Mouse (Mus musculus) midbrain, embryonic 16.5 days (tissue): ENCODE results near the gene Tmprss9. TPM values are rescaled to one million over a fixed set of nuclear protein-coding genes. Genes with fewer than 3 reads are reported as not detected.
A peak's percentile ranks its signal among the peaks of the same experiment; 100 is the strongest.

Experiments
- ATAC-seq: fragments of 200-750 bp; cut with Nextera tagmentation; 2 replicates; pipeline ENCODE4 v1.8.0; 2017; ENCODE audit warnings: moderate TSS enrichment
- H3K27ac ChIP-seq: fragments of 300-500 bp; sonication (generic); 2 replicates; pipeline ENCODE4 v1.5.1; 2014; ENCODE audit warnings: mild to moderate bottlenecking, low read length, mixed read lengths
- H3K27me3 ChIP-seq: fragments of 300-500 bp; sonication (generic); 2 replicates; pipeline ENCODE4 v1.6.1; 2014; ENCODE audit warnings: low read depth, low read length, mixed read lengths; ENCODE audit not compliant: control insufficient read depth, insufficient read depth
- H3K36me3 ChIP-seq: fragments of 300-500 bp; sonication (generic); 2 replicates; pipeline ENCODE4 v1.6.1; 2014; ENCODE audit warnings: mild to moderate bottlenecking, low read length, moderate library complexity, mixed read lengths; ENCODE audit not compliant: control insufficient read depth, insufficient read depth
- H3K4me1 ChIP-seq: fragments of 300-500 bp; sonication (generic); 2 replicates; pipeline ENCODE4 v1.6.1; 2014; ENCODE audit warnings: mild to moderate bottlenecking, low read length, mixed read lengths; ENCODE audit not compliant: control insufficient read depth, insufficient read depth
- H3K4me2 ChIP-seq: fragments of 300-500 bp; sonication (generic); 2 replicates; pipeline ENCODE4 v1.6.1; 2014; ENCODE audit warnings: mild to moderate bottlenecking, low read length, mixed read lengths
- H3K4me3 ChIP-seq: fragments of 300-500 bp; sonication (generic); 2 replicates; pipeline ENCODE4 v1.5.1; 2014; ENCODE audit warnings: low read depth, mild to moderate bottlenecking, low read length, moderate library complexity, mixed read lengths
- H3K9ac ChIP-seq: fragments of 300-500 bp; sonication (generic); 2 replicates; pipeline ENCODE4 v1.6.1; 2014; ENCODE audit warnings: low read depth, low read length, mixed read lengths
- H3K9me3 ChIP-seq: fragments of 300-500 bp; sonication (generic); replicated peaks from 2 replicates; pipeline ENCODE4 v1.6.1; 2014; ENCODE audit warnings: mild to moderate bottlenecking, low read length, mixed read lengths; ENCODE audit not compliant: control insufficient read depth, poor library complexity, severe bottlenecking
- WGBS: fragments of 180-500 bp; shearing (Covaris S2); extraction: QIAGEN DNeasy Blood & Tissue Kit; methylation state at CpG from one replicate; pipeline ENCODE4 v1.1.7; 2014; 5-methylcytosine and 5-hydroxymethylcytosine counted together
- polyA plus RNA-seq: library from polyadenylated mRNA; unstranded; fragments of >200 nt; fragmentation: Nextera tagmentation; extraction: Ambion mirVana; gene quantifications from 2 replicates; pipeline ENCODE4 v1.2.1, GENCODE M21; 2015

Gene Tmprss9
- polyA plus RNA-seq, 1 experiment from 2014 or later = 0.10 TPM

DNA sequence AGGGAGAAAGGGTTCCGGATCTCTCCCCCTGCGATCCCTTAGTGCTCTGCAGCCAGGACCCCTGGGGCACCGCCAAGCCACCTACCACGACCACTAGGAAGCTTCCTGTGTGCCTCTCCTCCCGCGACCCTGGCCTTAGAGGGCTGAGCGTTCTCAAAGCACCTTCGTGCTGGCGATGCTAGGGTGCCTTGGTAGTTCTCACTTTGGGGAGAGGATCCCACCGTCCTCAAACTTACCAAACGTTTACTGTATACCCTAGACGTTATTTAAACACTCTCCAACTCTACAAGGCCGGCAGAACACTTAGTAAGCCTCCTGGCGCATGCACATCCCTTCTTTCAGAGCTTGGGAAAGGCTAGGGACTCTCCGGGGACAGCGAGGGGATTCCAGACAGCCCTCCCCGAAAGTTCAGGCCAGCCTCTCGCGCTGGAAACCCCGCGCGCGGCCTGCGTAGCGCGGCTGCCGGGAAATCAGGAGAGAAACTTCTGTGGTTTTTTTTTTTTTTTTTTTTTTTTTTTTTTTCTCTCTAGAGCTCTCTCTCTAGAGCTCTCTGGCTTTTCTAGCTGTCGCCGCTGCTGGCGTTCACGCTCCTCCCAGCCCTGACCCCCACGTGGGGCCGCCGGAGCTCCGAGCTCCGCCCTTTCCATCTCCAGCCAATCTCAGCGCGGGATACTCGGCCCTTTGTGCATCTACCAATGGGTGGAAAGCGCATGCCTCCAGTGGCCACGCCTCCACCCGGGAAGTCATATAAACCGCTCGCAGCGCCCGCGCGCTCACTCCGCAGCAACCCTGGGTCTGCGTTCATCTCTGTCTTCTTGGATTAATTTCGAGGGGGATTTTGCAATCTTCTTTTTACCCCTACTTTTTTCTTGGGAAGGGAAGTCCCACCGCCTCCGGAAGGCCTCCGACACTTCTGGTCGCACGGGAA is 57.9 kb downstream of the Tmprss9 start, which contains the start of gene Gadd45b:
Gene Gadd45b, plus strand, starts transcription at position 775 of the 928 bp plus-strand sequence.
- Histone ChIP-seq H3K36me3 (no peaks in the 10 kb centered on the region), H3K27ac (peak within 1 kb of the TSS; percentile 65), H3K9ac (peak within 1 kb of the TSS; percentile 78), H3K4me3 (peak within 1 kb of the TSS; percentile 55), H3K4me1 (peaks cover 32% of the 10 kb centered on the region), H3K4me2 (peak within 1 kb of the TSS; percentile 93), H3K9me3 (no peaks in the 10 kb centered on the region), H3K27me3 (peaks cover 31% of the 10 kb centered on the region)
- ATAC-seq = peak; percentile 88
- under 1% methylated on average over 56 of the region's 56 CpGs for WGBS

DNA sequence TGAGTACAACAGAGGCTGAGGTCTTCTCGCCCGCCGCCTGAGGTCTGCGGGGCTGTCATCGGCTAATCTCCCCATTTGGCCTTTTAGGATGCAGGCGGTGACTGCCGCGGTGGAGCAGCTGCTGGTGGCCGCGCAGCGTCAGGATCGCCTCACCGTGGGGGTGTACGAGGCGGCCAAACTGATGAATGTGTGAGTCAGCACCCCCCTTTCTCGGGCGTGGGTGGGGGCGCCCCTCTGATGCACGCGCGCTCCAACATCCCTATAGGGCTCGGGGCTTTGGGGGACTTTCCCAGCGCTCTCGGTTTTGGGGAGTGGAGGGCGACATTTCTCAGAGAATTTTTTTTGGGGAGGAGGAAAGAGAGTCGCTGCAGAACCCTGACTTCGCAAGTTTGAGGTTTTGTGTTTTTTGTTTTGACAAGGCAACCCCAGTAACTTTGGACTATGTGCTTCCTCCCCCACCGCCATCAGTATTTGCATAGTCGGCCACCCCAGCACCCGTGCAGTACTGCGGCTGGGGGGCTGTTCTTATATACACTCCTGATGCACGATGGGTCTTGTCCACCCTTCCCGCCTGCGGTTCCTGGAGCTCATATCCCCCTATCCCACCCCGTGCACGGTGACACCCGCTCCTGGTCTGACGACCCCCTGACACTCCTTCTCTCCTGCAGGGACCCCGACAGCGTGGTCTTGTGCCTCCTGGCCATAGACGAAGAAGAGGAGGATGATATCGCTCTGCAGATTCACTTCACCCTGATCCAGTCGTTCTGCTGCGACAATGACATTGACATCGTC is 58.9 kb downstream of the Tmprss9 start:
- WGBS = under 1% methylated on average over 45 of the region's 45 CpGs
- H3K27me3 ChIP-seq = peaks cover 38% of the 10 kb centered on the region
- no peaks in the 10 kb centered on the region for H3K36me3 ChIP-seq
- peak; percentile 9 for ATAC-seq
- peaks cover 32% of the 10 kb centered on the region for H3K4me1 ChIP-seq
- peak overlapping the region; percentile 93 for H3K4me2 ChIP-seq
- peak overlapping the region; percentile 32 for H3K4me3 ChIP-seq
- no peaks in the 10 kb centered on the region for H3K9me3 ChIP-seq
- H3K27ac ChIP-seq = no peak overlapping the region
- peak overlapping the region; percentile 60 for H3K9ac ChIP-seq

DNA sequence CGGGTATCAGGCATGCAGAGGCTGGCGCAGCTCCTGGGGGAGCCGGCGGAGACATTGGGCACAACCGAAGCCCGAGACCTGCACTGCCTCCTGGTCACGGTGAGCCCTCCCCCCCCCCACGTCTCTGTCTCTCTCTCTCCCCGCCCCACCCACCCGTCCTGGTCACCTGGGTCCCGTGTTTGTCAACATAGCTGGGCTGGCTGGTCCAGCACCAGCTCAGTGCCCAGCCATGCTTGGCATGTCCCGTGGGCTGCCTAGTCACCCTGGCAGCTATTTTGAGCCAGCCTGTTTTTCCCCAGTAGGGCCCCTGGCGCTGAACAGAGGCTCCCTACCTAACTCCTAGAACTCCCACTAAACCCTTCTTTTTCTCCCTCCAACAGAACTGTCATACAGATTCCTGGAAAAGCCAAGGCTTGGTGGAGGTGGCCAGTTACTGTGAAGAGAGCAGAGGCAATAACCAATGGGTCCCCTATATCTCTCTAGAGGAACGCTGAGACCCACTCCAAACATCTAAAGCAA is 59.6 kb downstream of the Tmprss9 start:
- 2% methylated on average over 13 of the region's 14 CpGs for WGBS
- Histone ChIP-seq H3K27me3 (peaks cover 38% of the 10 kb centered on the region), H3K4me1 (peaks cover 36% of the 10 kb centered on the region), H3K4me2 (peak overlapping the region; percentile 93), H3K9ac (no peak overlapping the region), H3K4me3 (peak overlapping the region; percentile 32), H3K9me3 (no peaks in the 10 kb centered on the region), H3K27ac (no peak overlapping the region), H3K36me3 (no peaks in the 10 kb centered on the region)
- ATAC-seq = no peak

DNA sequence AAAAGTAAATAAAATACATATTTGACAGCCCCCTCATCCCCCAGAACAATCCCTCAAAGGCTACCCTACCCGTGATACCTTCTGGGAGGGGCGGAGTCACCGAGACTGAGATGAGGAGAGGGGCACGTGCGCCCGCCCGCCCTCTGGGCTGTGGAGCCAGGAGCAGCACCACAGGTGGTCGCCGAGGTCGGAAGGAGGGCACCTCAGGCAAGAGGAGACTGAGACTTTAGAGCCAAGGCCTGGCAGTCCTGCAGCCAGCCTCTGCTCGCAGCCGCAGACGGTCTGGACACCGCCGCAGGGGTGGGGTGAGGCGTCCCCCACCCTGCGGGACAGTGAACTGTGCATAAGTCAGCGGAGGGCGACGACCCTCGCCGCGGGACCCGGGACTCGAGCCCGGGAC is 60.0 kb downstream of the Tmprss9 start:
- H3K9ac ChIP-seq = no peak overlapping the region
- peak overlapping the region; percentile 6; the same call in 1 of the 2 replicates for H3K4me2 ChIP-seq
- H3K4me1 ChIP-seq = peaks cover 36% of the 10 kb centered on the region
- H3K27me3 ChIP-seq = peaks cover 38% of the 10 kb centered on the region
- H3K9me3 ChIP-seq = no peaks in the 10 kb centered on the region
- ATAC-seq = no peak
- no peak overlapping the region for H3K27ac ChIP-seq
- H3K4me3 ChIP-seq = no peak overlapping the region
- WGBS = under 1% methylated on average over 26 of the region's 26 CpGs
- H3K36me3 ChIP-seq = no peaks in the 10 kb centered on the region

DNA sequence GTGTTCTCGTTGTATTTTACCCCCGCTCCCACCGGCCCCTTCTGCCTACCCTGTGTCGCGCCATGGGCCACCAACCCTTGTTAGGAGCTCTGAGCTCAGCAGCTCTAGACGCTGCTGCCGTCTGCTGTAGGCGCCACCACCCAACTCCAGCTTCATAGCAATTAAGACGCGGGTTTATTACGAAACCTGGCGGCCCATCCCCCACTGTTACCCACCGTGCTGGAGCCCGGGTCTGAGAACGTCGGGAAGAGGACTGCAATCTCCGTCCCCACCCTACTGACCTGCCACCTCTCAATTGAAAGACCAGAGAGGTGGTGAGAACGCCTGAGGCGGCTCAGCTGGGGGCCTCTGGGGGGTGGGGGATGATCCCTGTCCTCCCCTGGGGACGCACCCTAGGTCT is 60.6 kb downstream of the Tmprss9 start:
- Histone ChIP-seq H3K4me1 (peaks cover 36% of the 10 kb centered on the region), H3K27ac (no peak overlapping the region), H3K9me3 (no peaks in the 10 kb centered on the region), H3K27me3 (peaks cover 43% of the 10 kb centered on the region), H3K4me3 (no peak overlapping the region), H3K9ac (no peak overlapping the region), H3K4me2 (peak overlapping the region; percentile 18), H3K36me3 (no peaks in the 10 kb centered on the region)
- WGBS = under 1% methylated on average over 20 of the region's 20 CpGs
- ATAC-seq = no peak

DNA sequence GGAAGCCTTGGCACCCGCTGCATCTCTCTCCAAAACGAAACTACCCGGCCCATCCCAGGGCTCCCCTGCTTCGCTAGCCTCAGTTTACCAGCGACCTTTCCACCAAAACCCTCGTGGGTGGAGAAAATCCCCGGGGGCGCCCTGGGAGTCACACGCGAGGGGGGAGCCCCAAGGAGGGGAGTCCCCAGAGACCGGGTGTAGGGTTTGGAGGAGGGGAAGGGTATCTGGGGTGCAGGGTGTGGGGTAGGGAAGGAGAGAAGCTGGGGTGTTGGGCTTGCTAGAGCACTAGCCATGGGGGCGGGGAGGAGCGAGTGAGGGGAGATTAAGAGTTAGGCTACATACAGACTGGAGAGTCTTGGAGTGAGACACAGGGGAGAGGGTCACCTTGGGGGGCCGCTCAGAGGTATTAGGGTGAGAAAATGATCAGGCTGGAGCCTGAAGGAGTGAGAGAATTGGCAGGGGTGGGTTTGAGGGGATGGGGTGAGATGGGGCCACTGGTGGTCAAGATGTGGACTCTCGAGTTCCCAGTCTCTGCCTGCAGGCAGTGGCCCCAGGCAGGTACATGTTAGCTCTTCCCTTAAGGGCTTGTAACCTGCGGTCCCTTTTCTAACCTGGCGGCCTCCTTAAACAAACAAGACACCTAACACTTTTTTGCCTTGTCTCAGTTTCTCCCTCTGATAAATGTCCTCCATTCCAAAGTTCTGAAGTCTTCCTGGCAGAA is 61.2 kb downstream of the Tmprss9 start:
- 2% methylated on average over 17 of the region's 17 CpGs for WGBS

DNA sequence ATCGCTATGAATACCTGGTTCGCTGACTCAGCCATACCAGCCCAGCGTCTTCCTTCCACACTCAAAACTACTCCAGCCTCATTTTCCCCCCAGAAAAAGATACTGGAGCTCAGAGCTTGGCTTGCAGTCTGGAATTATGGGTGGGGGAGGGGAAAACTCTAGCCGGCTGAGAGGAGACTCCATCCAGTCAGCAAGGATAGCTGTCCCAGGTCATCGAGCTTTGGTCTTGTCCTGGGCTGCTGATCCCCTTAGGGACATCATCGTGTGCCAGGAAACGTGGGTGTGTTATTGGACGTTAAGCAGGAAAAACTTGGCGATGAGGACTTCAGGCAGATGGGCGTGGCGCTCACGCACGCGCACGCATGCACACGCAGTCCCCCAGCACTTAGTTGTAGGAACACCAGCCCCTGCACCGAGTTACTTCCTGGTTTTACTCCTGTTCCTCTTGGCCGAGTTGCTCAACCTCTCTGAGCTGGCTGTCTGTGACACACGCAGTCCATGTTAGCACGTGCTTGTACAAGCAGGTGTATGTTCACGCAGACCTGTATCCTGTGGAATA is 61.9 kb downstream of the Tmprss9 start:
- H3K4me3 ChIP-seq = no peak overlapping the region

More for the DNA sequence above, 61.2 kb downstream of the Tmprss9 start:
- Histone ChIP-seq H3K4me2 (peak overlapping the region; percentile 18), H3K9ac (no peak overlapping the region), H3K36me3 (no peaks in the 10 kb centered on the region), H3K4me1 (peaks cover 36% of the 10 kb centered on the region), H3K27me3 (peaks cover 44% of the 10 kb centered on the region), H3K9me3 (no peaks in the 10 kb centered on the region), H3K4me3 (no peak overlapping the region), H3K27ac (no peak overlapping the region)
- no peak for ATAC-seq

More for the DNA sequence above, 61.9 kb downstream of the Tmprss9 start:
- peaks cover 44% of the 10 kb centered on the region for H3K27me3 ChIP-seq
- no peak overlapping the region for H3K9ac ChIP-seq
- H3K27ac ChIP-seq = no peak overlapping the region
- H3K36me3 ChIP-seq = no peaks in the 10 kb centered on the region
- no peaks in the 10 kb centered on the region for H3K9me3 ChIP-seq
- no peak for ATAC-seq
- peaks cover 36% of the 10 kb centered on the region for H3K4me1 ChIP-seq
- WGBS = 3% methylated on average over 21 of the region's 21 CpGs
- H3K4me2 ChIP-seq = peak overlapping the region; percentile 32; the same call in 1 of the 2 replicates
